Mouse (Mus musculus): ENCODE measurements around the gene Adamts8. TPM values are rescaled to one million over a fixed set of nuclear protein-coding genes. Genes with fewer than 3 reads are reported as not detected.

Adamts8 gene
- polyA plus RNA-seq, 3 experiments from 2014 or later = 0.16 to 0.30 (median 0.21) TPM

DNA sequence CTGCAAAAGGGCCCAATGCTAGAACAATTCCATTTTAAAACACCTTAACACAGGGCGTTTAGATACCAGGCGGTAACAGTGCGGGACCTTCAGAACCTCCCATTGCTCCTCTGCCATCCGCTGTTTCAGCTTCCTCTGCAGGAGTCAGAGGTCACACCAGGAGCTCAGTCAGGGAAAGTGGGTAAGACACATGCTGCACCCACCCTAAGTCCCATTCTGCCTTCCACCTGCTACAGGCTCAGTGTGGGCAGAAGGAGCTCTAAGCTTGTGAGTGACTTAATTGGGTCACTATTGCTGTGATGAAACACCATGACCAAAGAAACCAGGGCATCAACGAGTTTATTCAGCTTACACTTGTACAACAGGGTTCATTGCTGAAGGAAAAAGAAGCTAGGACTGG lies 50.7 kb downstream of the Adamts8 start:
- no peak for ATAC-seq

- ATAC-seq = no peak
These were observed 54.5 kb downstream of the Adamts8 start for GRCm38 (mm10) chr9:30996590-30997562.

GRCm38 (mm10) chr9:31000641-31001040 lies 58.3 kb downstream of the Adamts8 start:
- ATAC-seq = no peak

GRCm38 (mm10) chr9:31002528-31002927 lies 60.2 kb downstream of the Adamts8 start:
- no peak for ATAC-seq

GRCm38 (mm10) chr9:31009334-31009733 lies 67.0 kb downstream of the Adamts8 start:
- no peak for ATAC-seq

DNA sequence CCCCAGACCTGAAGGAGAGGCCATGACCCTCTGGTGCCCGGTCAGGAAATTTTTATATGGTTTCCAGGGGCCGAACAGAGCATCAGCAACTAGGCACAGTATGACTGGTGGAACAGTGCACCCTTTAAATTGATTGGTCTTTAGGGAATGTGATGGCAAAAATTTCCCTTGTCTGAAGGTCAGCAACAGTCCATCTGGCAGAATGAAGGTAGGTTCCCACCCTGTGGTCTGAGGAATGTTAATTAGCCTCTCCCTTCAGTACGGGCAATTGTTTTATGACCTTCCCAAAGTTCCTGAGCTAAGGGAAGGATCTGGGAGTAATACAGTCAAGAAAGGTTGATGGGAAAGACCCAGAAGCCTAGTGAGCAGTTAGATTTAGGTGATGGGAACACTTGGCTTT lies 67.7 kb downstream of the Adamts8 start:
- no peak for ATAC-seq

GRCm38 (mm10) chr9:31010749-31011148 lies 68.4 kb downstream of the Adamts8 start:
- ATAC-seq = no peak

- no peak for ATAC-seq
These were observed 69.2 kb downstream of the Adamts8 start for GRCm38 (mm10) chr9:31011533-31011932.

- ATAC-seq = no peak
These were observed 70.3 kb downstream of the Adamts8 start for GRCm38 (mm10) chr9:31012674-31013073.

- ATAC-seq = no peak
These were observed 71.1 kb downstream of the Adamts8 start for GRCm38 (mm10) chr9:31013415-31013814.

Other genes starting within 250 kb of the Adamts8 start
- not detected for gene Adamts15, start 20.1 kb upstream of the Adamts8 start, polyA plus RNA-seq (2017; shearing (Covaris generic))
- 1 to 10 TPM; 4.4 to 7.6 (median 5.4) TPM for gene Zbtb44, start 88.1 kb downstream of the Adamts8 start, polyA plus RNA-seq (2017; shearing (Covaris generic))
- gene St14, start 189.3 kb downstream of the Adamts8 start, polyA plus RNA-seq (2017; shearing (Covaris generic)) = 10 to 100 TPM in 1 of 3 experiments, 1 to 10 TPM in 2; 4.4 to 10.5 (median 5.4) TPM

Measured in inflammation-experienced regulatory T-cells, adult 6 months (primary cell).